Mouse (Mus musculus) kidney, postnatal 10 days (tissue): ENCODE measurements around the gene Epb41l4b.
A peak's percentile ranks its signal among the peaks of the same experiment; 100 is the strongest.

Experiments used
- DNase-seq: peaks from one replicate; pipeline ENCODE4 v3.0.0; 2021; ENCODE audit warnings: mixed read lengths

Epb41l4b gene

GRCm38 (mm10) chr4:57060319-57060831 lies 82.9 kb downstream of the Epb41l4b start:
- no peak for DNase-seq

- no peak for DNase-seq
These were observed 84.6 kb downstream of the Epb41l4b start for GRCm38 (mm10) chr4:57058623-57059022.

GRCm38 (mm10) chr4:57057637-57058036 lies 85.6 kb downstream of the Epb41l4b start:
- DNase-seq, result no peak

GRCm38 (mm10) chr4:57055635-57056034 lies 87.6 kb downstream of the Epb41l4b start:
- no peak for DNase-seq

GRCm38 (mm10) chr4:57049281-57049921 lies 93.8 kb downstream of the Epb41l4b start:
- no peak for DNase-seq

GRCm38 (mm10) chr4:57048566-57048965 lies 94.7 kb downstream of the Epb41l4b start:
- DNase-seq, result no peak

- DNase-seq, result peak; percentile 25
These were observed 97.1 kb downstream of the Epb41l4b start for GRCm38 (mm10) chr4:57046160-57046571.

GRCm38 (mm10) chr4:57043621-57044020 lies 99.6 kb downstream of the Epb41l4b start:
- DNase-seq, result no peak

GRCm38 (mm10) chr4:57041661-57042060 lies 101.6 kb downstream of the Epb41l4b start:
- no peak for DNase-seq

GRCm38 (mm10) chr4:57041211-57041610 lies 102.0 kb downstream of the Epb41l4b start:
- DNase-seq, result no peak

- DNase-seq, result peak; percentile 35
These were observed 102.8 kb downstream of the Epb41l4b start for GRCm38 (mm10) chr4:57040481-57040880.

- peak; percentile 35 for DNase-seq
These were observed 103.9 kb downstream of the Epb41l4b start for GRCm38 (mm10) chr4:57039127-57040031.

- no peak for DNase-seq
These were observed 105.7 kb downstream of the Epb41l4b start for GRCm38 (mm10) chr4:57037554-57037953.

- no peak for DNase-seq
These were observed 109.1 kb downstream of the Epb41l4b start for GRCm38 (mm10) chr4:57034169-57034568.

GRCm38 (mm10) chr4:57031440-57031839 lies 111.8 kb downstream of the Epb41l4b start:
- no peak for DNase-seq

GRCm38 (mm10) chr4:57027954-57028353 lies 115.3 kb downstream of the Epb41l4b start:
- DNase-seq, result no peak

- no peak for DNase-seq
These were observed 119.7 kb downstream of the Epb41l4b start for GRCm38 (mm10) chr4:57023527-57023926.

- no peak for DNase-seq
These were observed 121.9 kb downstream of the Epb41l4b start for GRCm38 (mm10) chr4:57021288-57021687.

GRCm38 (mm10) chr4:57017229-57017628 lies 126.0 kb downstream of the Epb41l4b start:
- DNase-seq, result peak; percentile 85

GRCm38 (mm10) chr4:57016366-57017171 lies 126.7 kb downstream of the Epb41l4b start:
- DNase-seq, result no peak

- DNase-seq, result no peak
These were observed 128.2 kb downstream of the Epb41l4b start for GRCm38 (mm10) chr4:57015032-57015431.

GRCm38 (mm10) chr4:57011454-57012046 lies 131.7 kb downstream of the Epb41l4b start:
- no peak for DNase-seq
